8 mouse cellular contexts compared by ENCODE assay signal in genomic region chr12:111731822-111732807, GRCm38 (mm10). TPM values are rescaled to one million over a fixed set of nuclear protein-coding genes. Genes with fewer than 3 reads are reported as not detected.
DNase-seq lines count a peak whose midpoint lies in the region; ATAC-seq and TF ChIP-seq lines count a peak whose summit lies in the region.

No protein-coding gene starts in this region.

- H3K4me3 ChIP-seq in hindbrain, embryonic 10.5 days: peak overlapping the region; percentile 13; the same call in 1 of the 2 replicates
- no peak overlapping the region for H3K4me3 ChIP-seq in lung, postnatal 0 days (ENCODE audit: low read depth, low read length)

- H3K36me3 ChIP-seq in hindbrain, embryonic 10.5 days: peaks cover 36% of the 10 kb centered on the region
- peaks cover 4% of the 10 kb centered on the region; the same call in 1 of the 2 replicates for H3K36me3 ChIP-seq in lung, postnatal 0 days (ENCODE audit: insufficient read depth, low read length)

- H3K9me3 ChIP-seq in hindbrain, embryonic 10.5 days: no peaks in the 10 kb centered on the region
- H3K9me3 ChIP-seq in lung, postnatal 0 days (ENCODE audit: low read length): no peaks in the 10 kb centered on the region

- no peak overlapping the region for H3K9ac ChIP-seq in lung, postnatal 0 days (replicated peaks; ENCODE audit: low read depth)

- peak overlapping the region; percentile 42; the same call in 1 of the 2 replicates for H3K27ac ChIP-seq in hindbrain, embryonic 10.5 days
- H3K27ac ChIP-seq in lung, postnatal 0 days (ENCODE audit: low read length): no peak overlapping the region

- peaks cover 3% of the 10 kb centered on the region; the same call in 1 of the 2 replicates for H3K27me3 ChIP-seq in hindbrain, embryonic 10.5 days (ENCODE audit: insufficient read depth, poor library complexity, severe bottlenecking)
- no peaks in the 10 kb centered on the region for H3K27me3 ChIP-seq in lung, postnatal 0 days (replicated peaks; ENCODE audit: insufficient read depth, low read length)

- peak; percentile 100 for TF ChIP-seq CTCF in lung, postnatal 0 days (IDR thresholded peaks at IDR 0.05)

- TF ChIP-seq EP300 in lung, postnatal 0 days (IDR thresholded peaks at IDR 0.05): no peak

- WGBS in hindbrain, embryonic 10.5 days: 31% methylated on average over 30 of the region's 30 CpGs
- WGBS in lung, postnatal 0 days: 33% methylated on average over 30 of the region's 30 CpGs

- DNase-seq in MN1 (ENCODE audit: low spot score): peak; percentile 90
- DNase-seq in cerebellum, adult 8-10 months: peak; percentile 90
- peak; percentile 90 for DNase-seq in hindbrain, embryonic 10.5 days (ENCODE audit: low spot score)
- peak; percentile 88 to 91 for DNase-seq in layer of hippocampus, postnatal 10 days (ENCODE audit: low spot score in 2 of 2)
- DNase-seq in lung, postnatal 0 days (ENCODE audit: low spot score): peak; percentile 94
- DNase-seq in ovary, postnatal 14 days (ENCODE audit: low spot score): peak; percentile 82
- peak; percentile 75 to 91 for DNase-seq in thymus, postnatal 10 days (ENCODE audit: low spot score in 2 of 2)

- ATAC-seq in frontal cortex, adult (ENCODE audit: low TSS enrichment): peak; percentile 88
- ATAC-seq in lung, postnatal 0 days: peak; percentile 96

- peaks cover 13% of the 10 kb centered on the region for H3K4me1 ChIP-seq in hindbrain, embryonic 10.5 days (replicated peaks)
- H3K4me1 ChIP-seq in lung, postnatal 0 days (ENCODE audit: insufficient read depth, low read depth, low read length): no peaks in the 10 kb centered on the region

- no peak overlapping the region for H3K4me2 ChIP-seq in lung, postnatal 0 days (replicated peaks; ENCODE audit: low read depth, low read length)

RNA-seq across cellular contexts. Expression of gene Apopt1, which starts 19.1 kb away (rescaled TPM):
- polyA plus RNA-seq in hindbrain, embryonic 10.5 days (2016; fragmentation: Nextera tagmentation; extraction: Ambion mirVana): 55.3 and 59.2 TPM in 2 replicates
- 10 to 100 TPM; 39.2 to 42.0 TPM for total RNA-seq in layer of hippocampus, postnatal 10 days (2021)
- polyA plus RNA-seq in lung, postnatal 0 days (2015; fragmentation: Nextera tagmentation; extraction: Ambion mirVana): 42.3 and 43.1 TPM in 2 replicates

RNA-seq across cellular contexts. Expression of gene Bag5, which starts 19.1 kb away (rescaled TPM):
- 53.5 and 53.6 TPM in 2 replicates for polyA plus RNA-seq in hindbrain, embryonic 10.5 days (2016; fragmentation: Nextera tagmentation; extraction: Ambion mirVana)
- total RNA-seq in layer of hippocampus, postnatal 10 days (2021): 10 to 100 TPM; 38.4 to 38.9 TPM
- polyA plus RNA-seq in lung, postnatal 0 days (2015; fragmentation: Nextera tagmentation; extraction: Ambion mirVana): 48.9 and 52.5 TPM in 2 replicates

RNA-seq across cellular contexts. Expression of gene Klc1, which starts 26.5 kb away (rescaled TPM):
- 192 and 303 TPM in 2 replicates for polyA plus RNA-seq in hindbrain, embryonic 10.5 days (2016; fragmentation: Nextera tagmentation; extraction: Ambion mirVana)
- total RNA-seq in layer of hippocampus, postnatal 10 days (2021): 100 to 1,000 TPM; 840 to 877 TPM
- 86.1 and 89.6 TPM in 2 replicates for polyA plus RNA-seq in lung, postnatal 0 days (2015; fragmentation: Nextera tagmentation; extraction: Ambion mirVana)

RNA-seq across cellular contexts. Expression of gene Trmt61a, which starts 54.2 kb away (rescaled TPM):
- 15.1 and 16.2 TPM in 2 replicates for polyA plus RNA-seq in hindbrain, embryonic 10.5 days (2016; fragmentation: Nextera tagmentation; extraction: Ambion mirVana)
- 10 to 100 TPM; 16.3 to 19.8 TPM for total RNA-seq in layer of hippocampus, postnatal 10 days (2021)
- polyA plus RNA-seq in lung, postnatal 0 days (2015; fragmentation: Nextera tagmentation; extraction: Ambion mirVana): 4.3 and 4.5 TPM in 2 replicates

RNA-seq across cellular contexts. Expression of gene Ckb, which starts 60.0 kb away (rescaled TPM):
- polyA plus RNA-seq in hindbrain, embryonic 10.5 days (2016; fragmentation: Nextera tagmentation; extraction: Ambion mirVana): 2,059 and 2,773 TPM in 2 replicates
- total RNA-seq in layer of hippocampus, postnatal 10 days (2021): 1,000 to 10,000 TPM in 1 of 2 experiments, 100 to 1,000 TPM in 1; 969 to 1,026 TPM
- polyA plus RNA-seq in lung, postnatal 0 days (2015; fragmentation: Nextera tagmentation; extraction: Ambion mirVana): 153 TPM in 2 replicates
